Mouse (Mus musculus) lung, postnatal 0 days (tissue): Measurements from ENCODE around the gene Usp24.

ENCODE experiments used
- CTCF ChIP-seq: IDR thresholded peaks from 2 replicates; pipeline ENCODE4 v1.5.1; 2016; ENCODE audit warnings: antibody characterized with exemption, mild to moderate bottlenecking
- EP300 ChIP-seq: IDR thresholded peaks from 2 replicates; pipeline ENCODE4 v1.6.1; 2016; ENCODE audit warnings: antibody characterized with exemption, mild to moderate bottlenecking, control low read depth

DNA sequence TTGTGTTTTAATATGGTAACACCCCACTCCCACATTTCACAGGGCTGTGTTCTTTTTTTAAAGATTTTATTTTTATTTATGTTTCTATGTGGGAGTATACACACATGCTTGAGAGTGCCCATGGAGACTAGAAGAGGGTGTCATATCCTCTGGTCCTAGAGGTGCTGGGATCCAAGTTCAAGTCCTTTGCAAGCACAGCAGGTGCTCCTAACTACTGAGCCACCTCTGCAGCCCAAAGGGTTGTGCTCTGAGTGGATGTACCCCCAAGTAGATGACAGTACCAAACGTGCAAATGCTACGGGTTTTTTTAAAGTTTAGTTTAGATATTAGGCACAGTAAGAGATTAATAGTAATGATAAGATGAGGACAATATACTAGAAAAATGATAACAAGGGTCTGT lies 119.4 kb downstream of the Usp24 start:
- TF ChIP-seq CTCF (no peak), EP300 (no peak)
